Mouse (Mus musculus): ENCODE measurements around the gene Spry1. TPM values are rescaled to one million over a fixed set of nuclear protein-coding genes. Genes with fewer than 3 reads are reported as not detected.

The Spry1 gene
- polyA plus RNA-seq, 1 experiment, result 6.2 TPM

DNA sequence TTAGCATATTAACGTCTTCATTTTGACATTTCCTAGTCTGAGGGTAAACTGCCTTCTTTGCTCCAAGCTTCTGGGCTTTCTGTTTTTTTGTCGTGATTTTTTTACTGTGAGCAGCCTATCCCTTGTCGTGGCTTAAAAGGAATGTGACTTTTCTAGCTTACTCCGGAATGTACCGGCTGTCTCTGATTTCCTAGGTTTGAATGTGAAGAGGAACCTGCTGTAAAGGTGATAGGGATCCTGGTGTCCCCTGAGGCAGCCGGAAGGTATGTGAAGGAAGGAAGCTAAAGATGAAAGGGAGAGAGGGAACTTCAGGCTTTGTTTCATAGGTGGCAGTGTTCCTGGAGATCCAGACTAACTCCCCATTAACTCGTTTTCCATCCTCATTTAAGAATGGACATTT lies 28.0 kb downstream of the Spry1 start:
- TF ChIP-seq POLR2A (IDR thresholded peaks at IDR 0.05; ENCODE audit: borderline replicate concordance, control insufficient read depth, low read depth, low read length), result no peak
- TF ChIP-seq CTCF (IDR thresholded peaks at IDR 0.05; ENCODE audit: control insufficient read depth, insufficient read depth, low read length), result no peak
- Histone ChIP-seq H3K4me3 (replicated peaks; ENCODE audit: control insufficient read depth, low read depth, low read length) (no peak overlapping the region), H3K4me1 (ENCODE audit: control insufficient read depth, insufficient read depth, low read length) (no peaks in the 10 kb centered on the region), H3K27ac (ENCODE audit: control insufficient read depth, insufficient read depth, low read depth, low read length, poor library complexity) (no peak overlapping the region)
- 25% methylated on average over 7 of the region's 7 CpGs for WGBS

DNA sequence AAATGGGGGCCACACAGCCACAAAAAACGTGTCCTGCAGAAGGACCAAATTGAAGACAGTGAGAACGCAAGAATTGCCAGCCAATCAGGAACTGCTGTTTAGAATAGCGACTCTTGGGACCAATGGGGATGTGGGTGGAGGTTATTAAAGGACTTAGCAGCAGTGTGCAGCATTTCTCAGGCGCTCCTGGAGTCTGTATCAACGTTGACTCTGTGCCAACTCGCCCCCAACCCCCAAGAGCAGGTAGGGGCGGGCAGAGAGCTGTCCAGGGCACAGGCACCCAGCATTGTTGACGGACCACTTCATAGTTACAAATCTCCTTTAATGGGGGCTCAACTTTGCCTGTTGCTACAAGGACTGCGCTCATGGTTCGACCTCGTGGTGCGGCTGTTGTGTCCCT lies 28.9 kb downstream of the Spry1 start:
- Histone ChIP-seq H3K4me3 (replicated peaks; ENCODE audit: control insufficient read depth, low read depth, low read length) (no peak overlapping the region), H3K4me1 (ENCODE audit: control insufficient read depth, insufficient read depth, low read length) (no peaks in the 10 kb centered on the region), H3K27ac (ENCODE audit: control insufficient read depth, insufficient read depth, low read depth, low read length, poor library complexity) (no peak overlapping the region)
- WGBS, result 78% methylated on average over 12 of the region's 12 CpGs
- no peak for TF ChIP-seq CTCF (IDR thresholded peaks at IDR 0.05; ENCODE audit: control insufficient read depth, insufficient read depth, low read length)
- TF ChIP-seq POLR2A (IDR thresholded peaks at IDR 0.05; ENCODE audit: borderline replicate concordance, control insufficient read depth, low read depth, low read length), result no peak

DNA sequence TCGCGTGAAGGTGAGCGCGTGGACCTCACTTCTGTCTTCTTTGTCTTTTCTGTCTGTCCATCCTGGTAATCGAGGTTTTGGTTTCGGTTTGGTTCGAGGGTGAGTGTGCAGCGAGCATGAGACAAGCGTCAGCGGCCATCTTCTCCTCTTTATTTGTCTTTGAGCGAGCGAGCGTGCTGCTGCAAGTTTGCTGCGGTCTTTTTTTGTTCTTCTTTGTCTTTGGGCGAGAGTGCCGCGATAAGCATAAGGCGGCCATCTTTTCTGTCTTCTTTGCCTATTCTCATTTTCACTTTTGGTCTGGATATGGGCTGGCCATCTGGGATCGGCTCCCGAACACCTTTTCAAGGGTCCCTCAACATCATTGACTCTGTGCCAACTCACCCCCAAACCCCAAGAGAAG lies 29.4 kb downstream of the Spry1 start:
- 91% methylated on average over 20 of the region's 20 CpGs for WGBS
- TF ChIP-seq CTCF (IDR thresholded peaks at IDR 0.05; ENCODE audit: control insufficient read depth, insufficient read depth, low read length), result no peak
- TF ChIP-seq POLR2A (IDR thresholded peaks at IDR 0.05; ENCODE audit: borderline replicate concordance, control insufficient read depth, low read depth, low read length), result no peak
- Histone ChIP-seq H3K4me1 (ENCODE audit: control insufficient read depth, insufficient read depth, low read length) (no peaks in the 10 kb centered on the region), H3K4me3 (replicated peaks; ENCODE audit: control insufficient read depth, low read depth, low read length) (no peak overlapping the region), H3K27ac (ENCODE audit: control insufficient read depth, insufficient read depth, low read depth, low read length, poor library complexity) (no peak overlapping the region)

DNA sequence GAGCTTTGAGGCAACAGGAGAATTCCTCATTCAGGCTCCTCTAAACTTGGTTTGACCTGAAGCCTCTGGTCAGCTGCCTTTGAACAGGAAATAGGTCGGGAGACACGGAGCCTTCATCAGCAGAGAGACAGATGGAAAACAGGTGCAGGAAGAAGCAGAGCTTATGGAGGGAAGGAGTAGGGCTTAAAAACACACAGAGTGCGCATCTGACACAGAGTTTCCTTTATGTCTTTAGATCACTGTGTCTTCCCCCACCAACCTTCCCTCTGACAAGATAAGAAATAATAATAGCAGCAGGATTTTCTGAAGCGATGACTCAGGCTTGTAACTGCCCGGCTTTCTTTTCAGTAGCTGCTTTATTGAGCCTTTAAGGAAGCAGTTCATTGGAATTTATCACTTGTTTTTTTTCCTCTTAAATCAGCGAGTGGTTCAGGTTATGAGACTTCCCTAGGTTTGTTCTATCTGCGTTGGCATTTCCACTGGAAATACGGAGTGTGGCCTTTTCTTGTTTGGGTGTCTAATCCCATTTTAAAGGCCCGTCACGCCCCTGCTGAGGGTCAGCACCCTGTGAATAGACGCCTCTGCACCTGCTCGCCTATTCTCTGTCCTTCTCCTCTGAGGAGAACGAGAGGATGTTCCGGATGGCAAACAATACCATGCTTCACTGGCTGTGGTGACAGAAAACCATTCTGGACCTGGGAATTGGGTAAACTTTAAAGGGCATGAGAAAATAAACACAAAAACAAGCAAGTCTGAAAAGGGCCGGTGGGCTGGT lies 32.7 kb downstream of the Spry1 start:
- Histone ChIP-seq H3K27ac (ENCODE audit: control insufficient read depth, insufficient read depth, low read depth, low read length, poor library complexity) (no peak overlapping the region), H3K4me1 (ENCODE audit: control insufficient read depth, insufficient read depth, low read length) (no peaks in the 10 kb centered on the region; the same call in 1 of the 2 replicates), H3K4me3 (replicated peaks; ENCODE audit: control insufficient read depth, low read depth, low read length) (no peak overlapping the region)
- 63% methylated on average over 15 of the region's 15 CpGs for WGBS
- TF ChIP-seq CTCF (IDR thresholded peaks at IDR 0.05; ENCODE audit: control insufficient read depth, insufficient read depth, low read length) (no peak), POLR2A (IDR thresholded peaks at IDR 0.05; ENCODE audit: borderline replicate concordance, control insufficient read depth, low read depth, low read length) (no peak)

DNA sequence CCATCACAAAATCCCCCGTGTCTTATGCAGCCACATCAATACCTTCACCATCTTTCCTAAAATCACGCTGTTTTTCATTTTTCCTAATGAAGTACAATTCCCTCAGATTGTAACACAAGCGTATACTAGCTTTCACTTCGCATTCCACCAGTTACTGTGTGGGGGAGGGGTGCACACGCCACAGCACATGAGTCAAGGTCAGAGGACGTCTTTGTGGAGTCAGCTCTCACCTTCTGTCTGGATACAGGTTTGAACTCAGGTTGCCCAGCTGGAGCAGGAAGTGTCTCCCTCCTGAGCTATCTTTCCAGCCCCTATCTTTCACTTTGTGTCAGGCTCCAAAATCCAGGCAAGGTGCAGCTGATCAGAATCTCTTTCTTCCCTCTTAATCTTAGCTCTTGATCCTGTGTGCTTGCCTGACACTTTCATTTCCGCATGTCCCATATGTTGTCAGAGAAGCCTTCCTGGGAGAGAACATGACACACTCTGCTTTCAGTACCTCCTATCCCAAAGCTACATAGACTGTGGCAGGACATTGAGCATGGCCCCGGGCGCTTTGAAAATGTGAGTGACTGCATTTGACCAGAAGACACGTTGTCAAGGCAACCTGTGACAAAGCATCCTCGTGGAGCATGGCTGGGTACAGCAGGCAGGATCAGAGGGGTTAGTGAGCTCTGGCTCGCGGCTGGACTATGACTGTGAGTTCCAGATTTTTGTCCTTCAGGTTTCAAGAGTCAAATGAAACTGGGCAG lies 33.9 kb downstream of the Spry1 start:
- no peak overlapping the region for H3K27ac ChIP-seq (ENCODE audit: control insufficient read depth, insufficient read depth, low read depth, low read length, poor library complexity)
- H3K4me1 ChIP-seq (ENCODE audit: control insufficient read depth, insufficient read depth, low read length), result no peaks in the 10 kb centered on the region; the same call in 1 of the 2 replicates
- WGBS, result 74% methylated on average over 13 of the region's 13 CpGs
- H3K4me3 ChIP-seq (replicated peaks; ENCODE audit: control insufficient read depth, low read depth, low read length), result no peak overlapping the region
- TF ChIP-seq POLR2A (IDR thresholded peaks at IDR 0.05; ENCODE audit: borderline replicate concordance, control insufficient read depth, low read depth, low read length) (no peak), CTCF (IDR thresholded peaks at IDR 0.05; ENCODE audit: control insufficient read depth, insufficient read depth, low read length) (no peak)

DNA sequence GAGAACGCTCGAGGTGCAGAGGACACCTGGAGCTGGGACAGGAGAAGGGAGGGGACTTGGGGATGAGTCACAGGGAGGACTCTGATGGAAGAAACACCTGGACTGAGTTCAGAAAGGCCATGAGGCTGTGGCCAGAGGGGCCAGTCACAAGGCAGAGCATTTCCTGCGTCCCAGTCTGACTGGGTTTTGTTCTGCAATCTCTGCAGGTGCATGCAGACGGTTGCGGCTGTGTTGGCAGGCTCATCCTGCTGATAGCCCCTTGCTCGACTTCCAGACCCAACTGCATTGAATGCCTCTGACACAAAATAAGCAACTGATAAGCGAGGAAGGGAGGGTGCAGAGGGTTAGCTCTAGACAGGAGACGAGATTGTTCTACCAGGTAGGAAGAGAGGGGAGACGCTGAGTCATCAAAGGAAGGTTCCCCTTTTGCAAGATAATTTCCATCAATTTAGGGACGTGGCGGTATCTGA lies 35.3 kb downstream of the Spry1 start:
- TF ChIP-seq POLR2A (IDR thresholded peaks at IDR 0.05; ENCODE audit: borderline replicate concordance, control insufficient read depth, low read depth, low read length) (no peak), CTCF (IDR thresholded peaks at IDR 0.05; ENCODE audit: control insufficient read depth, insufficient read depth, low read length) (no peak)
- Histone ChIP-seq H3K27ac (ENCODE audit: control insufficient read depth, insufficient read depth, low read depth, low read length, poor library complexity) (no peak overlapping the region), H3K4me1 (ENCODE audit: control insufficient read depth, insufficient read depth, low read length) (no peaks in the 10 kb centered on the region; the same call in 1 of the 2 replicates), H3K4me3 (replicated peaks; ENCODE audit: control insufficient read depth, low read depth, low read length) (no peak overlapping the region)
- 8% methylated on average over 11 of the region's 11 CpGs for WGBS

DNA sequence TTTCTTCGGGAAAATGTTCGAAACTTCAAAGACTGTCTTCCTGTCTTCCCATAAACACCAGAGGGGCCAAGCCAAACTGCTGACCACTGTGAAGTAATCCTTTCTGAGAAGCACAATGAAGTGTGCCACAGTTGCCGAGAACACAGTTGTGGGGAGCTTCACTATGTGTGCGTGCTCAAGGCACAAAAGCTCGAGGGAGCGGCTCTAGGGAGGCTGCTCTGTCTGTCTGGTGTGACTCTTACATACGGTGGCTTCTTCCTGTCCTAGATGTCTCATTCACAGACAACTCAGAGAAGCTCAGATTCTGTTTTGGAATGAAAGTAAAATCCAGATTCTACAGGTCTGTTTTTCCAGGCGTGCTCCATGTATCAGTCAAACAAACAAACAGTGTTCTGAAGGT lies 36.5 kb downstream of the Spry1 start:
- WGBS, result 72% methylated on average over 8 of the region's 8 CpGs
- TF ChIP-seq POLR2A (IDR thresholded peaks at IDR 0.05; ENCODE audit: borderline replicate concordance, control insufficient read depth, low read depth, low read length) (no peak), CTCF (IDR thresholded peaks at IDR 0.05; ENCODE audit: control insufficient read depth, insufficient read depth, low read length) (no peak)

DNA sequence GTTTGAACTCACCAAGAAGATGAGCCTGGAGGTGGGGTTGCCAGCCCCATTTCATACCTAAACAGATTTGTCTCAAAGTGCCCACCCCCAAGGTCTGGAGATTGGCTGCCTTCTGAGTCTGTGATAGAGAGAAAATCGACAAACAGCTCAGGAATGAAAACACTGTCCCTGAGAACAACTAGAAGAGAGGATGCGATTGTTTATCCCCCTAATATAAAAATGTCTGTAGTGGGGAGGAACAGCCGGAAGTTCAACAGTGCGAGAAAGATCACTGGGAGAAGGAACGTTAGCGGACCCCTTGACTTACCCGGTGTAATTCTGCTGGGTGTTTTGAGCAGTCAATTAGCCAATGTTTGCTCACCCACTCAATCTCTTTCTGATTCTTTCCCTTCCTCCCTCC lies 46.5 kb downstream of the Spry1 start:
- H3K4me1 ChIP-seq (ENCODE audit: control insufficient read depth, insufficient read depth, low read length), result no peaks in the 10 kb centered on the region
- no peak overlapping the region for H3K4me3 ChIP-seq (replicated peaks; ENCODE audit: control insufficient read depth, low read depth, low read length)
- no peak overlapping the region for H3K27ac ChIP-seq (ENCODE audit: control insufficient read depth, insufficient read depth, low read depth, low read length, poor library complexity)
- 62% methylated on average over 7 of the region's 7 CpGs for WGBS
- TF ChIP-seq POLR2A (IDR thresholded peaks at IDR 0.05; ENCODE audit: borderline replicate concordance, control insufficient read depth, low read depth, low read length) (no peak), CTCF (IDR thresholded peaks at IDR 0.05; ENCODE audit: control insufficient read depth, insufficient read depth, low read length) (no peak)

More for the DNA sequence above, 36.5 kb downstream of the Spry1 start:
- Histone ChIP-seq H3K27ac (ENCODE audit: control insufficient read depth, insufficient read depth, low read depth, low read length, poor library complexity) (no peak overlapping the region), H3K4me3 (replicated peaks; ENCODE audit: control insufficient read depth, low read depth, low read length) (no peak overlapping the region), H3K4me1 (ENCODE audit: control insufficient read depth, insufficient read depth, low read length) (no peaks in the 10 kb centered on the region; the same call in 1 of the 2 replicates)

Measured in bone marrow, adult 2 months (tissue).